Mouse (Mus musculus): ENCODE measurements around the gene Sctr.

The Sctr gene

GRCm38 (mm10) chr1:120030474-120030873, 23.8 kb downstream of the Sctr start:
- no peak for DNase-seq

DNA sequence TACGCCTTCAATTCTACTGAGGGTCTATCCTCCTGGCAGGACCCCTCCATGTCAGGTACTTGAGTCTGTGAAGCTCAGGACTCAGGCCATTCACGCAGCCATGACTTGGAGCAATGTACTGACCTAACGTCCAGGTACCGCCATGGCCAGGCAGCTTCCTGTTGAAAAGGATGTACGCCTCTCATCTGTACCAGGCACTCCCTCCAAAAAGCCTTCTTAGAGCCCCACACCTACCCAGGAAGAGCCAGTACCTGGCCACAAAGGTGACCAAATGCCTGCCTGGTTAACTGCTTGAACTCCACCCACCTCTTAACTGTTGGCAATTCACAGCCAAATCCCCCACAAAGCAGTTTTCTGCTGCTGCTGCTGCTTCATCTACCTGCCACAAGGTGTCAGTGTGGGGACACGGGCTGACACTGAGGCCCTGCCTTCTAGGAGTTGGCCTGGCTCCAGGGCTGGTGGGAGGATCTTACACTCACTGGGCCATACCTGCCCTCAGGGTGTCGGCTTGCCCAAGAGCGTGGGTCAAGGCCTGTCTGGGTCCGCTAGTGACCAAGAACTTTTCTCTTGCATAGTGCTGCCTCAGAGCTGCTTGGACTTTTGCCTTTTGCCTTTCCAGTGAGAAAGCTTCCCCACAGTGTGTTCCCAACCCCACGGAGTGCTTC, 26.2 kb downstream of the Sctr start:
- peak; percentile 75 for DNase-seq

GRCm38 (mm10) chr1:120033469-120033854, 26.8 kb downstream of the Sctr start:
- DNase-seq: no peak

GRCm38 (mm10) chr1:120034793-120035192, 28.1 kb downstream of the Sctr start:
- DNase-seq: no peak

- DNase-seq: no peak
These were observed 28.9 kb downstream of the Sctr start for GRCm38 (mm10) chr1:120035456-120036034.

DNA sequence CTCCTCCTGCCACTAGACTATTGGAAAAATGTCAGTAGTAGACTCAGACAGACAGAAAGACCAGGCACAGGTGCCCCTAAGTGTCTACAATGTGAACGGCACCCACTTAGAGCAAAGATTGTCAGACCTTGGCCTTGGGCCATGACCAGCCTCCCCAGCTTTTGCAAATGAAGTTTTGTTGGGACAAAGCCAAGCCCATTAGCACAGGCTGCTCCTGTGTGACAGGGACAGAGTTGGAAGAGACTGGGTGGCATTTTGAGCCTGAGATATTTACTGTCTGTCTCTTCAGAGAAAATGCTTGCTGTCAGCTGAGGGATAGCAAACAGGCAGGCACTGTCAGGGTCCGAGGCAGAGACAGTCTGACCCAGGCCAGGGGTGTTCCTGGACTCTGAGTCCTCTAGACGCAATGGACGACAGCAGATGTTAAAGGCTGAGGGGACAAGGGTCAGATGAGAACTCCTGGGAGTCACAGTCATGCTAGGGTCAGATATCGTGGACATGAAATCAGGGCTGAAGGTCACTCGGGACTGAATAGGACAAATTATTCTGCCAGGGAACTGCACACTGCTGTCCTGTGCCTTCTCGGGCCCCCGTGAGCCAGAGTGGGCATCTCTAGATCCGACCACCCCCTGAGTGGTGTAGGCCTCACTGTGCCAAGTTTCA, 30.5 kb downstream of the Sctr start:
- no peak for DNase-seq

DNA sequence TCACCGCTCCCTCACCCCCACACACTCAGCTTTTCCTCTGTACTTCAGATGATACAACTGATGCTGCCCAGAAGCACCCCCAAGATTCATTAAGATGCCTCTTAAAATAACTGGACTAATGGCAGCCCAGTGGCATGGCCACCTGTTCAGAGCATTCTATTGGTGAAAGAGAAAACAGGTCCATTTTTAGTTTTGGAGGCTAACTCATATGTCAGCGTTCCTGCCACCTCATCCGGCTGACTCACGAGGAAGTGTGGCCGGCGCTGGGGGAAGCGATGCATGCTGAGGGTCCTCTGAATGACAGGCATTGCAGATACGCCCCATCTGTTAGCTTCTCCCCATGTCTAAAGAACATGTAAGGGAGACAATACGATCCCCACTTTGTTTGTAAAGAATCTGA, 31.9 kb downstream of the Sctr start:
- DNase-seq: no peak

DNA sequence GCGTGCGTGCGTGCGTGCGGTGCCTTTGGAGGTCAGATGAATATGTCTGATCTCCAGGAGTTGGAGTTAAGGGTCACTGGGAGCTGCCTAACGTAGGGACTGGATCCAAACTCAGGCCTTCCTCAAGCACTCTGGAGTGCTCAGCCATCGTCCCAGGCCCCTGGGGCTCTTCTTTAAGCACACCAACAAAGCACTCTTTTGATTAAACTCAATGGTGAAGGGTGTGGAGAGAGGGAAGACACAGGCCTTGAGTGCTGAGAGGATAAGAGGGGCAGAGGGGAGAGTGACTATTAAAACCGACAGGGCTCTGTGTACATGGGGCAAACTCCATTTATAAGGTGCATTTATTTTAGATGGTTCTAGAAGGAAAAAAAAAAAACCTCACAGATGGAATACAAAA, 35.7 kb downstream of the Sctr start:
- DNase-seq: no peak

GRCm38 (mm10) chr1:120044584-120044983, 37.9 kb downstream of the Sctr start:
- DNase-seq: no peak

DNA sequence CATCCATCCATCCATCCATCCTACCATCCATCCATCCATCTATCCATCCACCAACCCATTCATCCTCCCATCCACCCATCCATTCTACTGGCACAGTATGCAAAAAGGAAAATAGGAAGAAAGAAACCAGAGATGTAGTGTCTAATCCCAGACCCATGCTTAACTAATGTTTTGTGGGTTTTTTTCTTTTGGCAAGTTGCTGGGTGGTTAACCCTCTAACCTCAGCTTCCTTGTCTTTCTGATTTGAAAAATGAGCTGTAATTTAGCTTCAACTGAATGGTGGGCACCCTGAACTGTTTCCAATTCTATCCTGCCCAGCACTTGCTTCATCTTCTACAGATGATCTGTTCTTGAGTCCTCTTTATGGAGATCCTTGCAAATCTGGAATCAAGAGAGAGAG, 40.6 kb downstream of the Sctr start:
- no peak for DNase-seq

- DNase-seq: no peak
These were observed 44.4 kb downstream of the Sctr start for GRCm38 (mm10) chr1:120051070-120051469.

GRCm38 (mm10) chr1:120054997-120055396, 48.3 kb downstream of the Sctr start:
- no peak for DNase-seq

GRCm38 (mm10) chr1:120055475-120055874, 48.8 kb downstream of the Sctr start:
- DNase-seq: no peak

DNA sequence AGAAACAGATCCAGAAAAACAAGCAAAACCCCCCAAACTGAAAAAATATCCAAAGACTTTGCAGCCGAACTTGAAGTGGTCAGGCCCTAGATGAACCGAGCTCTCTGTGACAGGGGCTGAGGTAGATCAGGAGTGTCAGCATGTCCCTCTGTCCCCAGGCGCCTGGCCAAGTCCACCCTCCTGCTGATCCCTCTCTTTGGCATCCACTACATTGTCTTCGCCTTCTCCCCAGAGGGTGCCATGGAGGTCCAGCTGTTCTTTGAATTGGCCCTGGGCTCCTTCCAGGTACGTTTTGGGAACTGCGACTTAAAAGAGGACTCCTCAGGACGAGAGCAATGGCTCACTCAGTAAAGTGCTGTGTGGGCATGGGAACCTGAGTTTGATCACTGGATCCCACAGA, 49.5 kb downstream of the Sctr start:
- no peak for DNase-seq

- DNase-seq: no peak
These were observed 50.4 kb downstream of the Sctr start for GRCm38 (mm10) chr1:120057044-120057443.

GRCm38 (mm10) chr1:120057674-120058430, 51.2 kb downstream of the Sctr start:
- no peak for DNase-seq

GRCm38 (mm10) chr1:120060687-120061086, 54.0 kb downstream of the Sctr start:
- no peak for DNase-seq

GRCm38 (mm10) chr1:120062231-120062630, 55.5 kb downstream of the Sctr start:
- no peak for DNase-seq

DNA sequence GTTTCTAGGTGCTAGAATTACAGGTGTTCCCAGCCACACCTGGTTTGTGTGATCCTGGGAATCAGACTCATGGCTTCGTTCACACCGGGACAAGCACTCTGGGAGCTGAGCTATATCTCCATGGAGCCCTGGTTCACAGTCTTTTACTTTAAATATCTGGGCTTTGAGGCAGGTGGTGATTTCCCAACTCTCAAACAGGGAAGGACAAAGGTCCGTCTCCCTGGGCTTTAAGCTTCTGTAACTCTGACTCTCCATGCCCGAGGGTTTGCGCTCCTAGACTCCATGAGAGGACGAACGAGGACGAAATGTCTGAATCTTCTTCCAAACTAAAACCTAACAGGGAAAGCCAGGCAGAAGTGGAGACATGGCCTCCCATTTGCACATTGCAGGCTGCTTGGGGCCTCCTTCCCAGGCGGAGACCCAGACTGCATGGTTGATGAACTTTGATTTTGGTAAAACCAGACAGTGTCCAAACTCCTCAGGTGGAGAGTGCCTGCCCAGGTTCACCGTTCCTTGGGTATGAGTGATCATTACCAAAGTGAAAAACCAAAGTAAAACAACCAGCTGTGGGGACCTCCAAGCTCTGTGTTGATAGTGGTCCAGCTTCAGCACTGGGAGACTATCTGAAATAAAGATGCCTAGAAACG, 57.5 kb downstream of the Sctr start:
- no peak for DNase-seq

- no peak for DNase-seq
These were observed 59.5 kb downstream of the Sctr start for GRCm38 (mm10) chr1:120066159-120066558.

DNA sequence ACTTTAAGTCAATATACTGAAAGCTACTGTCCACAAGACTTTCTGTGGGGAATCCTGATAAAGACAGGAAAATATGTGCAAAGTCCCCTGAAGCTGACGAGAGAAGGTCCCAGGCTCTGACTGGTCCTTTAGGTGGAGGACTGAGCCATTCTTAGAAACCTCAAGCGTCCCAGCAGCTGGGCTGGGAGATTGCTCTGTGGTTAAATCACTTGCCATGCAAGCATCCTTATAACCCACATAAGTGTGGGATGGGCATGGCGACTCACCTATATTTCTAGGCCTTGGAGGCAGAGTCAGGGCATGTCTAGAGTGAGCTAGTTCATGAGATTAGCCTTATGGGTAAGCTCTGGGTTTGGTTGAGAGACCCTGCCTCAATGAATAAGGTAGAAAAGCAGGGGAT, 59.9 kb downstream of the Sctr start:
- no peak for DNase-seq

DNA sequence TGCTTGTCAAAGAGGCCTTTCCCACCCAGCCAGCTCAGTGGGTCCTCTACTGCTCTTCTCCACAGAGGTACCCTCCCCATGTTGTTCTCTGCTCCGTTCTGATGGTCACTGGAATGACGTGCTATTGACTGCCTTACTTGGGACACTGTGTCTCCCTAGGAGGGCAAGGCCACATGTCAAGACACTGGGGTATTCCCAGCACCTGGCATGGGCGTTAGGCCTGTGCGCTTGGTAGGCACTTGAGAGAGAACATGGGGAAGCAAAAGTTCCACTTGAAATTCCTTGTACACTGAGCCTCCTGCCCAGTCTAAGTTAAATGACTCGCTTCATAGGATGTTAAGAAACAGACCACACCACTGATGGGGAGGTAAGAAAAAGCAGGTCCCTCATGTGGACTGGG, 62.4 kb downstream of the Sctr start:
- DNase-seq: no peak

DNA sequence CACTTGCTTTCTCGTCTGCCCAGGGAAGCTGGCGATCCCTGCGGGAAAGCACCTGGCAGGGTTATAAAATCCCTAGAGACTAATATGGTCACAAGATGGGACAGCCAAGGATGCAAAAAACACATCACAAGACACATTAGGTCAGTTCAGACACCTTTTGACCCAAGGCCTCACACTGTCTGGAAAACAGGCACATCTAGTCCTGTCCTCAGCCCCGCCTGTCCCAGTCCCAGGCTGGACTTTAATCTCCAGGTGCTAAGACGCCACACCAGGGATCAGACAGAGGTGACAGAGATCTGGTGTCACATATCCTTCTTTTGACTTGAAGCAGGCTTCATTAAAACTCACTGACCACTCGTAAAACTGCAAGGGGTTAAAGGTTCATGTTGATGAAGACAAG, 63.5 kb downstream of the Sctr start:
- no peak for DNase-seq

All from liver (tissue).